In genomic region chr1:188151066-188151465, GRCm38 (mm10) we compare ENCODE assay signal across 18 mouse cellular contexts.
"Had no signal": no experiment of that assay in that cellular context is flagged by ENCODE, and none has a peak within 500 bp of the region (broad histone marks: within the 10 kb centered on the region; RNA-seq: fewer than 3 reads in every experiment).

No protein-coding gene starts in this region.

- H3K4me2 ChIP-seq: lung, embryonic 14.5 days; midbrain, embryonic 12.5 days; neural tube, embryonic 13.5 days; neural tube, embryonic 15.5 days had no signal

- H3K4me3 ChIP-seq: midbrain, embryonic 10.5 days; midbrain, embryonic 12.5 days; myocyte; neural tube, embryonic 13.5 days; neural tube, embryonic 15.5 days had no signal

- H3K9me3 ChIP-seq: midbrain, embryonic 10.5 days; midbrain, embryonic 12.5 days; neural tube, embryonic 13.5 days; neural tube, embryonic 15.5 days had no signal

- H3K36me3 ChIP-seq: midbrain, embryonic 10.5 days; midbrain, embryonic 12.5 days; neural tube, embryonic 13.5 days; neural tube, embryonic 15.5 days had no signal

- H3K9ac ChIP-seq: lung, embryonic 14.5 days; midbrain, embryonic 12.5 days; neural tube, embryonic 13.5 days; neural tube, embryonic 15.5 days had no signal

- DNase-seq: lung, adult 18-20 months; lung, embryonic 14.5 days; lung, postnatal 10 days; lung, postnatal 4 days; midbrain, embryonic 14.5 days; right cerebral cortex, adult 18-20 months; right cerebral cortex, postnatal 25 days; right cerebral cortex, postnatal 4 days; spleen, adult 18-20 months; thymus, adult 18-20 months; thymus, postnatal 14 days; thymus, postnatal 4 days had no signal

- ATAC-seq: midbrain, embryonic 16.5 days had no signal

- H3K27ac ChIP-seq: midbrain, embryonic 10.5 days; midbrain, embryonic 12.5 days; neural tube, embryonic 13.5 days; neural tube, embryonic 15.5 days had no signal
